Mouse (Mus musculus): ENCODE results near the gene Pitpnm1.

DNA sequence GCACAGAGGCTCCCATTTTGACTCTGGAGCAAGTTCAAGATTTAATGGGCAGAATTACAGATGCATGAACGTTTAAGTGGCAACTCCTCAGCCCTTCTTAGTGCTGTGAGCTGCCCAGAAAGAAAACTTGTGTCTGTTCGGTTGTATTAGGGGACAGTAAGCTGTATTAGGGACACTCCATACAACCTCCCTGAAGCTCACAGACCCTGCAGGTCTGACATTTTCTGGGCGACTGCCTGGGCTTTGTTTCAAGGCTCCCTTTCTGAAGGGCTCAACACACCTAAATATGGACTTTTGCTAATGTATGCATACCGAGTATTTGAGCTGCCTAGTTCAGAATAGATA lies 63.7 kb downstream of the Pitpnm1 start:
- TF ChIP-seq POLR2A (IDR thresholded peaks at IDR 0.05; ENCODE audit: borderline replicate concordance, insufficient read depth, low read length) (no peak), CTCF (IDR thresholded peaks at IDR 0.05; ENCODE audit: borderline replicate concordance, insufficient read depth, low read depth, low read length) (no peak)
